Mouse (Mus musculus): ENCODE measurements around the gene Blmh. TPM values are rescaled to one million over a fixed set of nuclear protein-coding genes. Genes with fewer than 3 reads are reported as not detected.

Blmh gene
- total and polyA plus RNA-seq, 3 experiments, result 167 to 261 (median 212) TPM

DNA sequence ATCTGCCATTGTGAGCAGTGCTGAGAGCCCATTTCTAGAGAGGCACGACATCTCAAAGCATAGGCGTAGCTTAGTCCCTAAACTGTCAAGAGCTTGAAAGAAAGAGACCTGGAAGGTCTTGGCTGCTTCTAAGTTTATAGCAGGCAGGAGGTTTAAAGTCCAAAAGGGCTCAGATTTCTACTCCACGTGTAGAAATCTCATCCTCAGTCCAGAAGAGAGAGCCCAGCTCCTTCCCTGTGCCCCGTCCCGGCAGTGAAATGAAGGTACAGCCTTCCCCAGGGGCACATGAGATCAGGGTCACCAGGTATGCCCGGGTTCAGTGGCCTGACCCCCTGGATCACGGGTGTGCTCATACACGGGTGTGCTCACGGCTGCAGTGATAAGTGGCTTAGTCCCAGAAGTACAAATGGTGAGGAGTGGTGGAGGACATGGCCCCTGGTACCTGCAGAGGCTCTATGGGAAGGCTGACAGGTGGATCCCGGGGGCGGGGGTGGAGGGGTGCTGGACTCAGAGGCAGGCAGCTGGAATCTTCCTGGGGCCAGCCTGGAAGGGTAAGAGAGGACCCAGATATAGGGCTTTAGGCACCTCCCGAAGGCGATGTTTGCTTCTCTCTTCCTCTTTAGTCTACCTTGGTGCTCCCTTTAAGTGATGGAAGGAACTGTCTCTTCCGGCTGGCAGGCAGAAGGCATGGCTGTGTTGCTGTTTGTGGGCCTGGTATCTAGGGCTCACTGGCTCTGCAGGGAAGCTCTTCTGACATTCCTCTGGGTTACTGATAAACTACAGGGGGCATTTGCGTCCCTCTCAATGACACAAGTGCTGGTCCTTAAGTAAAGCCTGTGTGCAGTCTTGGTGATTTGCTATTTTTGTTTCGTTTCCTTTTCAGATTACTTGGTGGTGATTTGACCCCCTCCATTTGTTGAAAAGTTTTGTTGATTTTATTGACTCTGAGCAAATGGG is 84.7 kb downstream of the Blmh start:
- no peak overlapping the region for H3K4me3 ChIP-seq (replicated peaks in 1 of 3; ENCODE audit: low read depth in 2 of 3, low read length in 2 of 3, poor library complexity in 1 of 3)
- no peaks in the 10 kb centered on the region for H3K79me2 ChIP-seq (replicated peaks; ENCODE audit: control insufficient read depth, extremely low read depth, insufficient read depth, poor library complexity, severe bottlenecking)
- no peak overlapping the region for H3K4me2 ChIP-seq (ENCODE audit: insufficient read depth, low read depth, poor library complexity, severe bottlenecking)
- DNase-seq (ENCODE audit: extremely low read depth), result no peak
- no peaks in the 10 kb centered on the region for H3K9me3 ChIP-seq (replicated peaks; ENCODE audit: low read length)
- H3K27me3 ChIP-seq (replicated peaks), result peaks cover 30% of the 10 kb centered on the region
- dilution Hi-C loops (cut with MboI; ENCODE audit: extremely low pct_ligation_motif_present, extremely low pct_unique_long_range_greater_than_20kb, low sequenced_read_pairs) (no loop called here), in situ Hi-C loops (cut with MboI; ENCODE audit: low pct_ligation_motif_present, low pct_unique_long_range_greater_than_20kb, low sequenced_read_pairs) (no loop called here)
- no peak overlapping the region for H3K27ac ChIP-seq (ENCODE audit: insufficient read depth, low read depth)
- H3K4me1 ChIP-seq (ENCODE audit: control insufficient read depth in 1 of 2, insufficient read depth in 2 of 2), result peaks cover 0 to 2% of the 10 kb centered on the region in 2 experiments; a peak in 1 of 4 replicates
- no peaks in the 10 kb centered on the region for H3K36me3 ChIP-seq (replicated peaks in 1 of 2; ENCODE audit: control insufficient read depth in 1 of 2, insufficient read depth in 1 of 2, low read length in 1 of 2)
- no peak overlapping the region for H3K9ac ChIP-seq (ENCODE audit: insufficient read depth, low read depth)
- no peak for TF ChIP-seq HCFC1 (IDR thresholded peaks at IDR 0.05; ENCODE audit: low read depth, low read length)
- no peak for TF ChIP-seq UBTF (IDR thresholded peaks at IDR 0.05; ENCODE audit: low read depth, low read length)
- no peak for TF ChIP-seq NRF1 (IDR thresholded peaks at IDR 0.05; ENCODE audit: low read depth, low read length)
- no peak for TF ChIP-seq NELFE (IDR thresholded peaks at IDR 0.05; ENCODE audit: low read depth, low read length)
- no peak for TF ChIP-seq ZKSCAN1 (IDR thresholded peaks at IDR 0.05; ENCODE audit: borderline replicate concordance, low read depth, low read length)
- no peak for TF ChIP-seq POLR2A (IDR thresholded peaks at IDR 0.05; ENCODE audit: low read depth, low read length)
- TF ChIP-seq MAZ (IDR thresholded peaks at IDR 0.05; ENCODE audit: low read depth, low read length), result no peak
- no peak for TF ChIP-seq E2F4 (IDR thresholded peaks at IDR 0.05; ENCODE audit: insufficient replicate concordance, low read depth, low read length)
- no peak for TF ChIP-seq EP300 (IDR thresholded peaks at IDR 0.05; ENCODE audit: low read length)
- TF ChIP-seq JUND (conservative IDR thresholded peaks at IDR 0.05; ENCODE audit: low read depth, low read length), result no peak
- no peak for TF ChIP-seq BHLHE40 (IDR thresholded peaks at IDR 0.05; ENCODE audit: low read depth, low read length)
- no peak for TF ChIP-seq POLR2AphosphoS2 (IDR thresholded peaks at IDR 0.05; ENCODE audit: low read depth, low read length)
- TF ChIP-seq SIN3A (IDR thresholded peaks at IDR 0.05; ENCODE audit: low read length), result no peak
- TF ChIP-seq IRF4 (IDR thresholded peaks at IDR 0.05; ENCODE audit: low read depth, low read length), result no peak
- TF ChIP-seq GABPA (IDR thresholded peaks at IDR 0.05; ENCODE audit: insufficient replicate concordance, low read depth, low read length), result no peak
- no peak for TF ChIP-seq PAX5 (IDR thresholded peaks at IDR 0.05; ENCODE audit: low read length)
- no peak for TF ChIP-seq CHD2 (IDR thresholded peaks at IDR 0.05; ENCODE audit: low read length)
- no peak for TF ChIP-seq USF1 (IDR thresholded peaks at IDR 0.05; ENCODE audit: low read depth, low read length)
- no peak for TF ChIP-seq CHD1 (IDR thresholded peaks at IDR 0.05; ENCODE audit: low read depth, low read length)
